Mouse (Mus musculus) midbrain, embryonic 12.5 days (tissue): ENCODE measurements at regions not wholly inside any gene's neighbourhood (a gene's known extent, or its start where the extent isn't known, plus 50 kb on each side); places are given as distances from the start of the nearest gene placed in this dataset.
A peak's percentile ranks its signal among the peaks of the same experiment; 100 is the strongest.
"Not testable (repeated sequence)": the region's sequence is repeated elsewhere in the genome, so short reads cannot be mapped to it uniquely, and the experiment has no call there.

Experiments used
- ATAC-seq: fragments of 200-750 bp; cut with Nextera tagmentation; 2 replicates; pipeline ENCODE4 v1.8.0; 2017; ENCODE audit warnings: low read depth, moderate TSS enrichment, moderate library complexity; ENCODE audit not compliant: low FRiP score
- H3K27ac ChIP-seq: fragments of 300-500 bp; sonication (generic); replicated peaks from 2 replicates; pipeline ENCODE4 v1.5.1; 2016; ENCODE audit warnings: mild to moderate bottlenecking
- H3K27me3 ChIP-seq: fragments of 300-500 bp; sonication (generic); 2 replicates; pipeline ENCODE4 v1.6.1; 2016; ENCODE audit warnings: mild to moderate bottlenecking
- H3K36me3 ChIP-seq: fragments of 300-500 bp; sonication (generic); 2 replicates; pipeline ENCODE4 v1.6.1; 2016
- H3K4me1 ChIP-seq: fragments of 300-500 bp; sonication (generic); 2 replicates; pipeline ENCODE4 v1.6.1; 2016
- H3K4me2 ChIP-seq: fragments of 300-500 bp; sonication (generic); replicated peaks from 2 replicates; pipeline ENCODE4 v1.6.1; 2016; ENCODE audit warnings: mild to moderate bottlenecking, moderate library complexity
- H3K4me3 ChIP-seq: fragments of 300-500 bp; sonication (generic); 2 replicates; pipeline ENCODE4 v1.5.1; 2016; ENCODE audit warnings: mild to moderate bottlenecking
- H3K9ac ChIP-seq: fragments of 300-500 bp; sonication (generic); replicated peaks from 2 replicates; pipeline ENCODE4 v1.6.1; 2016; ENCODE audit warnings: mild to moderate bottlenecking, moderate library complexity
- H3K9me3 ChIP-seq: fragments of 300-500 bp; sonication (generic); 2 replicates; pipeline ENCODE4 v1.6.1; 2016; ENCODE audit warnings: mild to moderate bottlenecking
- WGBS: fragments of 180-500 bp; shearing (Covaris S2); methylation state at CpG from one replicate; pipeline ENCODE4 v1.1.7; 2016; 5-methylcytosine and 5-hydroxymethylcytosine counted together

DNA sequence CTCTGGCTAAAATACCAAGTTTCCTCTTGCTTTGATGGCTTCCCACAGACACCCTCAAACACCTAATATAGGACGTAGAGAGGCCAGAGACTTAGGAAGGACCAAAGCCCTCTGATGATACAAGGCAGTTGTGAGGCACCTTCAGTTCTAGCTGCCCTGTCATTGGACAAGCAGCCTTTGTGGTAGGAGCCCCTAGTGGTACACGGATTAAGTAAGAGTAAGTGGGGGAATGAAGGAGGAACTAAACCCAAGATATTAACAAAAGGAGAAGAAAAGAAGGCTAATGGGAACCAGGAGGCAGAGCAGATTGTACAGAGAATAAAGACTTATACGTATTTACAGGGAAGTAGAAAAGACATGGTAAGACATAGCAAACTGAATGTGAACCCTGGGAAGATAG lies 352.3 kb upstream of the Tmco5 start:
- not testable (repeated sequence) for H3K9me3 ChIP-seq, H3K36me3 ChIP-seq, H3K27me3 ChIP-seq, ATAC-seq, H3K4me3 ChIP-seq, H3K9ac ChIP-seq, H3K4me2 ChIP-seq, H3K27ac ChIP-seq, H3K4me1 ChIP-seq
- 61% methylated on average over 2 of the region's 3 CpGs for WGBS

DNA sequence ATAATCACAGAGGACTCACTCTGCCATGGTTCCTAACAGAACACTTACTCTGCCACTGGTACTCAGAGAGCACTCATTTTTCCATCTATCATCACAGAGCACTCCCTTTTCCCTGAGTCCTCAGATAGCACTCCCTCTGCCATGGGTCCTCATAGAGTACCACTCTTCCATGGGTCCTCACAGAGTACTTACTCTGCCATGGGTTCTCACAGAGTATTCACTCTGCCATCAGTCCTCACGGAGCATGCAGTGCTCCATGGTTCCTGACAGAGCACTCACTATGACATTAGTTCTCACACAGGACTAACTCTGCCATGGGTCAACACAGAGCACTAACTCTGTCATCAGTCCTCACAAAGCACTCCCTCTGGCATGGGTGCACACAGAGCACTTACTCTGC lies 342.0 kb upstream of the Tmco5 start:
- Histone ChIP-seq H3K9ac (no peak overlapping the region), H3K36me3 (no peaks in the 10 kb centered on the region), H3K4me2 (no peak overlapping the region), H3K4me1 (no peaks in the 10 kb centered on the region), H3K27ac (no peak overlapping the region), H3K9me3 (peaks cover 36% of the 10 kb centered on the region), H3K4me3 (no peak overlapping the region), H3K27me3 (no peaks in the 10 kb centered on the region)
- WGBS, result 76% methylated on average over 1 of the region's 1 CpGs
- 0 out of 2 replicates have a peak, but pooled peaks have one; percentile 12 for ATAC-seq

DNA sequence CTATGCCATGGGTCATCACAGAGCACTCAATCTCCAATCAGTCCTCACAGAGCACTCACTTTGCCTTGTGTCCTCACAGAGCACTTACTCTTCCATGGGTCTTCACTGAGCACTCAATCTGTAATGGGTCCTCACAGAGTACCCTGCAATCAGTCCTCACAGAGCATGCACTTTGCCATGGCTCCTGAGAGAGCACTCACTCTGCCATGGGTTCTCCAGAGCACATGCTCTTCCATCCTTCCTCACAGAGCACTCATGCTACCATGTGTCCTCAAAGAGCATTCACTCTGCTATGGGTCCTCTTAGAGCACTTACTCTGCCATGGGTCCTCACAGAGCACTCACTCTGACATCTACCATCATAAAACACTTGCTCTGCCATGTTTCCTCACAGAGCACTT lies 319.1 kb upstream of the Tmco5 start:
- H3K4me1 ChIP-seq, result no peaks in the 10 kb centered on the region
- H3K9ac ChIP-seq, result no peak overlapping the region
- no peaks in the 10 kb centered on the region for H3K9me3 ChIP-seq
- no peaks in the 10 kb centered on the region for H3K27me3 ChIP-seq
- H3K36me3 ChIP-seq, result no peaks in the 10 kb centered on the region
- no peak overlapping the region for H3K27ac ChIP-seq
- no peak overlapping the region for H3K4me3 ChIP-seq
- ATAC-seq, result no peak
- H3K4me2 ChIP-seq, result no peak overlapping the region

DNA sequence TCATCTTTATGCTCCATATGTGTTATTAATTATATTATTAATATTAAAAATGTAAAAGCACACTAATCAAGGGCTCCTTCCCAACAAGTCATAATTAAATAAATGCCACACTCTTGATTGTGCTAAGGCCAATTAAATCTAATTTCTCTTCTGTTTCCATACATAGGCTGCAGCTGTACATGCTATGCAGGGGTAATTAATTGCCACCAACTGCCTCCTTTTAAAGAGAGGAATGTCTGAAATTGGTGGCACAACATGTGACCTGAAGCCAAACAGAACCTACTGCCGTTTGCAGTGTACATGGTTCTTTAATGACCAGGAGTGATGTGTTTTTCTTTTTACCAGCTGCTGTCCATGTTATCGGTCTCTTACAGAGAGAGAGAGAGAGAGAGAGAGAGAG lies 294.5 kb upstream of the Tmco5 start:
- H3K4me2 ChIP-seq, result no peak overlapping the region
- no peak for ATAC-seq
- no peaks in the 10 kb centered on the region for H3K27me3 ChIP-seq
- H3K4me3 ChIP-seq, result no peak overlapping the region
- no peak overlapping the region for H3K9ac ChIP-seq
- 63% methylated on average over 2 of the region's 2 CpGs for WGBS
- no peaks in the 10 kb centered on the region for H3K4me1 ChIP-seq
- no peak overlapping the region for H3K27ac ChIP-seq
- H3K9me3 ChIP-seq, result no peaks in the 10 kb centered on the region
- H3K36me3 ChIP-seq, result no peaks in the 10 kb centered on the region

DNA sequence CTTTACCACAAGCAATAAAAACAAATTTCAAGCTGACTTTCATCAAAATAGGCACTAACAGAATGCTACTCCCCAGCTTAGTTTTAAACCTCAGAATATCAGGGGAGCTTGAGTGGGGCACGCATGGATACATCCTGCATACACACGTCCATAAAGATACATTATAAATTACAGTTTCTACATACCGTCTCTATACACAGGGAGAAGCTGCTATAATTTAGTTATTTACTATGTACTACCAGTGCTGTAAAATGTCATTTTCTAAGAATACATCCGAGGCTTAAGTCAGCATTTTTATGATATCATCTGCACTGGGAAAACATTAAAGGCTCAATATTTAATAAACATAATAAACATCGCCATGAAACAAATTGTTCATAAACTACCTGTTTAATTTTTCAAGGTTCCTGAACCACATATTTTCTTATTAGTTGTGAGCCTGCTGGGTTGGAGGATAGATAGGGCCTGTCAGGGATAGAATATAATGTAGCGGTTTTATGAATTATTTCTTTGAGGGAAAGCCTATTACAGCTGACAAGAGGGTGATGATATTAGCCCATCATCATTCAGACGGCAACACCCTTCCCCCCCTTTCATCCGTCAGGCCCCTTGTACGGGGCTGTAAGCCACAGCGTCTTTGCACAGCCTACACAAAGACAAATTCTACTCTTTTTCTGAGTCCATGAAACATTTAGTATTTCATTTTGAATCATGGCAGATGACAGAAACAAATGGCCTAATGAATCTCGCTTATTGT lies 292.1 kb upstream of the Tmco5 start:
- no peak overlapping the region for H3K4me3 ChIP-seq
- H3K4me1 ChIP-seq, result no peaks in the 10 kb centered on the region
- no peak overlapping the region for H3K4me2 ChIP-seq
- H3K9me3 ChIP-seq, result no peaks in the 10 kb centered on the region
- no peaks in the 10 kb centered on the region for H3K36me3 ChIP-seq
- no peak overlapping the region for H3K9ac ChIP-seq
- no peaks in the 10 kb centered on the region for H3K27me3 ChIP-seq
- ATAC-seq, result no peak
- 83% methylated on average over 11 of the region's 11 CpGs for WGBS
- no peak overlapping the region for H3K27ac ChIP-seq

DNA sequence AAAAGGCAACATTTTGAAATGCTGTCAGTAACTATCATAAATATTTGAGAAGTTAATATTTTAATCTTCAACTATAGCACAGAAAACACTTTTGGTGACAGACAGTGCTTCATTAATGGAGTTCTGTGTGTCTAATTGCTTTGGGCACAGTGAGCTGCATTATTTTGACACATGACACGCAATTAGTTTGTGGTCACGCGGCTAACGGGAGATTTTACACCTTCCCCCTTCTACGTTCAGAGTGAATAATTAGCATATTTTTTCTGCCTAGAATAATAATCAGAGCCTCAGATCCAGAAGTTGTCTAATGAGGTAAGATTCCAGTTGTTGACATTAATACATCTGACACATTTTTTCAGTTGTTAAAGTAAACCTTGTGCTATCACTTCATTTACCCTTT lies 272.6 kb upstream of the Tmco5 start:
- no peaks in the 10 kb centered on the region for H3K36me3 ChIP-seq
- H3K4me3 ChIP-seq, result no peak overlapping the region
- ATAC-seq, result no peak
- no peak overlapping the region for H3K4me2 ChIP-seq
- H3K9ac ChIP-seq, result no peak overlapping the region
- no peak overlapping the region for H3K27ac ChIP-seq
- no peaks in the 10 kb centered on the region for H3K27me3 ChIP-seq
- H3K4me1 ChIP-seq, result no peaks in the 10 kb centered on the region
- WGBS, result 74% methylated on average over 5 of the region's 5 CpGs
- H3K9me3 ChIP-seq, result no peaks in the 10 kb centered on the region

DNA sequence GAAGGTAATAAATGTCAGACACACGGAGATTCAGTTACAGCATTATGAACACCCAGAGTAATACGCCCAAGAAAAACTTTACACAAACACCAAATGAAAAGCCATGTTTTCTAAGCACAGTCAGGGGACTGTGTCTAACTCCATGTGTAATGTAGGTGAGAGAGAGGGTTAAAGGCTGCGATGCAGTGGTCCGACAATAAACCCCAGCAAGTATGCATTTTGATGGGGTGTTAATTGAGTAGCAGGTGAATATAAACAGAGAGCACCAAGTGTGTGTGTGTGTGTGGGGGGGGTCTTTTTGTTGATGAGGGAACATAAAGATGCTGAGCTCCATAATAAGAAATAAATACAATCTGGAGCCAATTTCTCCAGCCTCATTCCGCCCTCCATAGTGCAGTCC lies 238.6 kb upstream of the Tmco5 start:
- Histone ChIP-seq H3K9me3 (no peaks in the 10 kb centered on the region), H3K9ac (no peak overlapping the region), H3K4me3 (no peak overlapping the region), H3K27me3 (no peaks in the 10 kb centered on the region), H3K4me2 (no peak overlapping the region), H3K4me1 (no peaks in the 10 kb centered on the region), H3K36me3 (no peaks in the 10 kb centered on the region), H3K27ac (no peak overlapping the region)
- no peak for ATAC-seq
- 83% methylated on average over 5 of the region's 5 CpGs for WGBS

DNA sequence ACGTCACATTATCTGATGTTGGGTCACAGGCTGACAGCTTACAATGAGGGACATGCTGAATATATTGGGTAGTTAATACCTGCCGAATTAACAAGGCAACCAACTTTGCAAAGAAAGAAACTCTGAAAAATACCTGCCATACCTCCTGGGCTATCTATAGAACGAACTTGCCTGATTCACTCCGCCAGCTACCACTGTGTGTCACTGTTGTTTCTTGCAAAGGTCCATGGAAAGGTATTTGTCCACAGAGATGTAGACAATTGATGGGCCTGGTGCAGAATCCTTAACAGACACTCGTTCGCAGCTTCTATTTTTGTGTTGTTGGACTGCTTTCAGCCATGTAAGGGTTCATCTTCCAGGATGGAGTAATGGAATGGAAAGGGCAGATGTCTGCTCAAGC lies 226.4 kb upstream of the Tmco5 start:
- 88% methylated on average over 6 of the region's 6 CpGs for WGBS

DNA sequence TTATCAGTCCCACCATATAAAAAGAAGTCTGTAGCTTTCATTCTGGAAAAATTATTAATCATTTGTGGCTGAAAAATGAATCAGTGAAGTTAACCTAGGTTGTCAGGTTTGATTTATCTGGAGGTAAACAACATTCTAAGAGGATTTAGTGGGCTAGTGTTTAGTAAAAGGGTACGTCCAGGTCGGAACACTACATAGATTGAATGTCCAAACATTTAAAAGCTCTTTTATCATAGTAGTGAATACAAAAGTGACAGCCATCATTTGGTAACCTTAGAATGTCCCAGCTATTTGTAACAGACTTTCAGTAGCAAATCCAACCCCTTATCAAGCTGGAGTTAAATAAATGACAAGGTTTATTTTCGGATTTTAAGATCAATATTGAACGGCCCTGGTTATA lies 192.7 kb upstream of the Tmco5 start:
- H3K36me3 ChIP-seq, result no peaks in the 10 kb centered on the region
- no peaks in the 10 kb centered on the region for H3K9me3 ChIP-seq
- H3K27ac ChIP-seq, result no peak overlapping the region
- H3K9ac ChIP-seq, result no peak overlapping the region
- H3K4me2 ChIP-seq, result no peak overlapping the region
- H3K4me3 ChIP-seq, result no peak overlapping the region
- ATAC-seq, result no peak
- 88% methylated on average over 4 of the region's 4 CpGs for WGBS
- H3K27me3 ChIP-seq, result no peaks in the 10 kb centered on the region
- H3K4me1 ChIP-seq, result no peaks in the 10 kb centered on the region

More for the DNA sequence above, 226.4 kb upstream of the Tmco5 start:
- H3K9me3 ChIP-seq, result no peaks in the 10 kb centered on the region
- H3K4me2 ChIP-seq, result no peak overlapping the region
- no peaks in the 10 kb centered on the region for H3K4me1 ChIP-seq
- no peak overlapping the region for H3K9ac ChIP-seq
- ATAC-seq, result no peak
- H3K4me3 ChIP-seq, result no peak overlapping the region
- H3K27me3 ChIP-seq, result no peaks in the 10 kb centered on the region
- H3K27ac ChIP-seq, result no peak overlapping the region
- H3K36me3 ChIP-seq, result no peaks in the 10 kb centered on the region

DNA sequence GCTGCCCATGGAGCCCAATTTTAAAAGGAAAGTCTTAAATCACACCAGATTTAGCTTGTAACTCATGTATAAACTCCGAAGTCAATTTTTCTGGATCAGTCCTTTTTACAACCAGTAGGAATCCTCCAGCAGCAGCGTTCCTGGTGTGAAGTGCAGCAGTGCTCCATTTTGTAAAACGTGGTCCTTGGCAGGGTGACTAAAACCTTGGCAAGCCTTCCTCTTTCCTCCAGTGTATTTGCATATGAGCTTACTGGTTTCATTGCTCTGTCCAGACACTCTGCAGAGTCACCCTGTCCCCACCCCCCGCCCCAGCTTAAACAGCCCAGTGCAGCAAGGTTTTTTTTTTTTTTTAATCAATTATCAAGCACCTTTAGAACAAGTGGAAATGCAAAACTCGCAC lies 180.9 kb upstream of the Tmco5 start:
- 65% methylated on average over 5 of the region's 5 CpGs for WGBS
- H3K9ac ChIP-seq, result no peak overlapping the region
- H3K27ac ChIP-seq, result no peak overlapping the region
- H3K27me3 ChIP-seq, result no peaks in the 10 kb centered on the region
- no peaks in the 10 kb centered on the region for H3K36me3 ChIP-seq
- no peak overlapping the region for H3K4me2 ChIP-seq
- H3K9me3 ChIP-seq, result no peaks in the 10 kb centered on the region
- no peak for ATAC-seq
- no peak overlapping the region for H3K4me3 ChIP-seq
- H3K4me1 ChIP-seq, result no peaks in the 10 kb centered on the region

DNA sequence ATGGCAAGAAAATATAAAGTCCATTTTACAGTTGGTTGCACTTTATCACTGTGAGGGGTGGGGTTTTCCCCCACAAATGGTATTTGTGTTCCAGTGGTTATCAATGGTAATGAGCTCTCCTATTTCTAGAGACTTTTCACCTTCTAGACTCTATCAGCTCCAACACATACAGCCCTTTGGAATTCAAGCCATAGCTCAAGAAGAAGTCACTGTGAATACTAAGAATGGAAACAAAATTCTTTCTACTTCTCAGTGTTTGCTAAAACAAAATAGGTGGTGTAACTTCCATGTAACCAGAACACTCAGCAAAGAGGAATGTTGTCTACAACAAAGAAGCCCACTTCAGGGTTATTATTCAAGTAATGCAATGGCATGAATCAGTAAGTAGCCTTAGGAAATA lies 173.8 kb upstream of the Tmco5 start:
- no peak overlapping the region for H3K4me2 ChIP-seq
- H3K9me3 ChIP-seq, result no peaks in the 10 kb centered on the region
- no peak overlapping the region for H3K4me3 ChIP-seq
- no peaks in the 10 kb centered on the region for H3K27me3 ChIP-seq
- no peaks in the 10 kb centered on the region for H3K36me3 ChIP-seq
- ATAC-seq, result no peak
- H3K27ac ChIP-seq, result no peak overlapping the region
- no peaks in the 10 kb centered on the region for H3K4me1 ChIP-seq
- no peak overlapping the region for H3K9ac ChIP-seq

DNA sequence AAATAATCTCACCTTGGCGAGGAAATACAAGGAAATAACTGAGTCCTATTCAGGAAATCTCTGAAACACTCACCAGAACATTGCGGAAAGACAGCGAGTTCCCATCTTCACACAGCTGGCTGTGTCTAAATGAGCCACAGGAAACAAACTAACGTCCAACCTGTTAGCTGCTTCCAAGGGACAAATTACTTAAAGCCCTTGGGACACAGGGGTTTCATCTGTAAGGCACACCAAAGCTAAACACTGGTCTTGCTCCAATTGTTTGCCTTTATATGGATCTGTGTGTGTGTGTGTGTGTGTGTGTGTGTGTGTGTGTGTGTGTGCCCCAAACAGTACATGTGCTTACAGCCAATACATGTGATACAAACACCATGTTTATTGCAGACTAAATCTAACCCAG lies 168.9 kb upstream of the Tmco5 start:
- H3K4me1 ChIP-seq, result no peaks in the 10 kb centered on the region
- no peak overlapping the region for H3K9ac ChIP-seq
- 81% methylated on average over 4 of the region's 4 CpGs for WGBS
- H3K27me3 ChIP-seq, result no peaks in the 10 kb centered on the region
- H3K36me3 ChIP-seq, result no peaks in the 10 kb centered on the region
- no peak overlapping the region for H3K27ac ChIP-seq
- ATAC-seq, result no peak
- H3K9me3 ChIP-seq, result no peaks in the 10 kb centered on the region
- H3K4me2 ChIP-seq, result no peak overlapping the region
- H3K4me3 ChIP-seq, result no peak overlapping the region

DNA sequence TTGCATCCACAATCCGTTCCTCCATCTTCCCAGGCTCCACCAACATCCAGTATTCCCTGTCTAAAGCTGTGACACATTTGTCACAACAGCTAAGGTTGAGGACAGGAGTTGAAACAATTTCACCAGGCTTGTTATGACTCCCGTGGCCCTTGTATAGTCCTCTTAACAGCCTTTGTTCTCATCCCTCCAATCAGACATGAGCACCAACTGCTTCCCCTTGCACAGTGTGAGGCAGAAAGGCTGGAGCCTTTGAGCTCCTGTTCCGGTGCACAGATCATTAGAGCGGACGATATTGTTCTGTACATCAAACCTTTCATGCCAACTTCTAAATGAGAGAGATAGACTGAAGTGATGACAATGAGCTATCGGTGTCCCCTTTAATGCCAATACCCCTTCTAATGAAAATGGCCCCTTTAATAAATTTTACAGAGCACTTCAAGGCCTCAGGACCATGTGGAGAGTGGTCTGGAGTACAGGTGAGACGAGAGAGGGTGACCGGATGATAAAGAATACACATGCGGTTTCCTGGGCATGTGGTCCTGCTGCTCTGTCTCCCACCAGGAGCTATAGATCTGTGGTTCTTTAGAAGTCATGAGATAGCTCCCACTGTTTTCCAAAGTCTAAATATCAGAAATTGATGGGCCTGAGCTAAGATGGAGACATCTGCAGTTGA lies 161.8 kb upstream of the Tmco5 start:
- ATAC-seq, result peak; percentile 63; the same call in 1 of the 2 replicates
- 74% methylated on average over 9 of the region's 9 CpGs for WGBS

More for the DNA sequence above, 161.8 kb upstream of the Tmco5 start:
- no peak overlapping the region for H3K4me3 ChIP-seq
- H3K36me3 ChIP-seq, result no peaks in the 10 kb centered on the region
- H3K4me1 ChIP-seq, result peaks cover 7% of the 10 kb centered on the region; the same call in 1 of the 2 replicates
- H3K9ac ChIP-seq, result no peak overlapping the region
- no peaks in the 10 kb centered on the region for H3K9me3 ChIP-seq
- H3K4me2 ChIP-seq, result no peak overlapping the region
- H3K27ac ChIP-seq, result no peak overlapping the region
- no peaks in the 10 kb centered on the region for H3K27me3 ChIP-seq
